Mouse (Mus musculus) G1E (cell line): ENCODE data around the gene Gsto2.

Experiments used
- CTCF ChIP-seq: IDR thresholded peaks from 2 replicates; pipeline ENCODE4 v1.5.1; 2012; ENCODE audit warnings: low read depth, low read length, inconsistent platforms, mixed read lengths
- GATA1 ChIP-seq: IDR thresholded peaks from 2 replicates; pipeline ENCODE4 v1.6.1; 2012; ENCODE audit warnings: borderline replicate concordance, low read length, inconsistent platforms, mixed read lengths
- GATA2 ChIP-seq: IDR thresholded peaks from 2 replicates; pipeline ENCODE4 v1.6.1; 2012; ENCODE audit warnings: low read depth, low read length, inconsistent platforms, borderline replicate concordance
- TAL1 ChIP-seq: conservative IDR thresholded peaks from 2 replicates; pipeline ENCODE4 v1.6.1; 2012; ENCODE audit warnings: low read depth, low read length, inconsistent platforms, mixed read lengths

- TF ChIP-seq CTCF (no peak), TAL1 (no peak), GATA2 (no peak), GATA1 (no peak)
Observed at GRCm38 (mm10) chr19:47934146-47934545, 68.8 kb downstream of the Gsto2 start.
